Mouse (Mus musculus): ENCODE measurements around the gene Msh5.
"Not testable (repeated sequence)": the region's sequence is repeated elsewhere in the genome, so short reads cannot be mapped to it uniquely, and the experiment has no call there.

Gene Msh5

DNA sequence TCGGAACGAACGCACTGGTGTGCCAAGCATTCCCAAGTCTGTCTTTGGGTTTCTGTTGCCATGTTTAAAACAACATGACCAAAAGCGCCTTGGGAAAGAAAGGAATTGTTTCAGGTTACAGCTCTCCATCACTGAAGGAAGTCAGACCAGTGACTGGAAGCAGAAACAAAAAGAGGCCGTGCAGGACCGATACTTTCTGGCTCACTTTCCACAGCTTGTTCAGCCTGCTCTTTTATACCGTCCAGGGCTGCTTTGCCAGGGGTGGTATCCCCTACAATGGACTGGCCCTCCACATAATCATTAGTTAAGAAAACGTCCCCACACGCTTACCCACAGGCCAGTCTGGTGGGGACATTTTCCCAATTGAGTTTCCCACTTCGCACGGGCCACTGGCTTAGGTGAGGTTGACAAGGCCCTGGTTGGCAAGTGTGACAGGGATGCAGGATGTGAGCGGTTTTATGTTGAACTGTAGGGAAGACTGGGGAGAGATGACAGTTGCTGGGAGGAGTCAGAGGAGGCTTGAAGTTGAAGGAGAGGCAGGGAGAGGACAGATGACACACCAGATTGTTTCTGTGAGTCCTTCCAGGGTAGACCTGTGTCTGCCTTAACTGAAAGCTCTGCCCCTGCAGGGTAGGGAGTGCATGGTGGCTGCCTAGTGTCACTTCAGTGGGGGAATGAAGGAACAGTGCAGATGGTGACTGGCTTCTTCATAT lies 44.2 kb downstream of the Msh5 start:
- DNase-seq (ENCODE audit: low spot score): no peak

DNA sequence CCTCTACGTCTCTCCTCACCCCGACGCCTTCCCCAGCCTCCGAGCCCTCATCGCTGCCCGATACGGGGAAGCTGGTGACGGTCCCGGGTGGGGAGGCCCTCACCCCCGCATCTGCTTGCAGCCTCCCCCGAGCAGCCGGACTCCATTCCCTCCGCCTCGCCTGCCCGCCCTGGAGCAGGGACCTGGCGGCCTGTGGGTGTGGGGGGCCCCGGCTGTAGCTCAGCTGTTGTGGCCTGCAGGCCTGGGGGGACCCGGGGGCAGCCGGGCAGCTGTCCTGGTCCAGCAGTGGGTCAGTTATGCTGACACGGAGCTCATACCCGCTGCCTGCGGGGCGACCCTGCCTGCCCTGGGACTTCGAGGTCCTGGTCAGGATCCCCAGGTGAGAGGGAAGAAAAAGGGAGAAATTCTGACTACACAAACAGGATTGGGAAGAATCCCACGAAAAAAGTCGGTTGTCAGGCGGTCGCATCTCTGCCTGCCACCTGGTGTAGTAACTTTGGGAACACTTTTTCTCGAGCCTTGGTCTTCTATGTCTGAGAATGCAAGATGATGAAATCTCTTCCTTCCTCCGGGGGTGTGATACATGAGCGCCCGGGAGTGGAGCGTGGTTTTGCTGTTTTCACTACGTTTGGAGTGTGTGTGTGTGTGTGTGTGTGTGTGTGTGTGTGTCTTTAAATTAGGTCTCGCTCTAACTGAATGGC lies 44.9 kb downstream of the Msh5 start:
- DNase-seq (ENCODE audit: low spot score): no peak

DNA sequence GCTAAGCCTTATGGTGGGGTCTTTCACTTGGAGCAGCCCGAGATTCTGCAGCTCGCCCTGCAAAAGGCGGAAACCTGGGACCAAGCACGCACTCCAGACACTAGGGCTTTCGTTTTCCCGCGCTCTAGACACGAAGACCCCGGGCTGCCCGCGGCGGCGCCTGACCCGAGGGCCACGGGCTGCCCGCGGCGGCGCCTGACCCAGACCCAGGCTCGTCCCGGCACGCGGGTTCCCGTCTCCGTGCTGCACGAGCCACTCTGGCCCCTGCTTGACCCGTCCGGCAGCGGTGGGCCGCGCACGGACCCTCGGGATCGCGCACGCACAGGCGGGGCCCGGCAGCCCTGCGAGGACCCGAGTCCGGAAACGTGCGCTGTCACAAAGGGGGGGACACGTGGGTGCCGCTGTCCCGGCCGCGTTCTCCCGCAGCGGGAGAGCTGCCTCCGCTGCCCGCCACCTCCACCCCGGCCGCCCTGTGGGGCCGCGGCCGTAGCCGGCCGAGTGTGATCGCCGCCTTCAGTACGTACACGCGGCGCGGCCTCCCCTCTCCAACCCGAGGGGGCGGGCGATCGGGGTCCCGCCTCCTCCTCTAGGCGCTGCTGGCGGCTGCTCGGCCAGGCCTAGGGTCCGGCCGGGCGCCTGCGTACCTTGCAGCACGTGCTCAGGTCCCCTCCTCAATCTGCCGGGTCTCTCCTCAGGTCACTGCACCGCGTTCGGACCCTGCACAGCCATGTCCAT lies 45.7 kb downstream of the Msh5 start, which contains the start of gene Vars:
Gene Vars (plus strand): TSS at position 271 of the 735 bp plus-strand sequence.
- DNase-seq (ENCODE audit: low spot score): peak; percentile 86

DNA sequence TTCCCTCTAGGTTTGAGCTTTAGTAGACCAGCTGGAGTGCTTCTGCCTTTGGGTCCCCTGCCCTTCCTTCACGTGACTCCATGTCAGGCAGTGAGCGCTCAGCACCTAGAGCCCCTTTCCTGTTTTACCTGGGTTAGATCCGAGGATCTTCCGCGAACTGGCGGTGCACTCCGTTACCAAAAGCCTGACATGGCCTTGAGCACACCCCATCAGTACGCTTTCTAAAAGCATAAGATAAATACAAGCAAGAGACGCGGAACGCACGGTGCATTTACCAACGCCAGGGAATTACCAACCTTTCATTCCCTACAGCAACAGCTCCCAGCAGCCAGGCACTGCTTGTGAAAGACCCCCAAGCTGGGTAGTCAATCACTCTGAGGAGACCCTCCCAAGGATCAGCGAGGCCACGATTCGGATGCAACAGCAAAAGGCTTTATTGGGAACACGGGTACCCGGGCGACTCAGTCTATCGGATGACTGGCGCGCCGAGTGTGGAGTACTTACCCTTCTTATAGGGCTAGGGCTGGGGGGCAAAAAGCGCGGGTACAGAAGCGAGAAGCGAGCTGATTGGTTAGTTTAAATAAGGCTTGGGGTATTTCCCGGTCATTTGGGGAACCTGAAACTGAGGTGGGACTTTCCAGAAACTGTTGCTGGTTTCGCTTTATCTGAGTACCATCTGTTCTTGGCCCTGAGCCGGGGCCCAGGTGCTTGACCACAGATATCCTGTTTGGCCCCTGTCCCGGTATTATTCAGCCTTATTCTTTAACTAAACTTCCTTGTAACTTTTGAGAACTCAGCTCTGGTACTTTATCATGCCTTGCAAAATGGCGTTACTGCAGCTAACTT lies 46.5 kb downstream of the Msh5 start:
- peak; percentile 74 for DNase-seq (ENCODE audit: low spot score)

DNA sequence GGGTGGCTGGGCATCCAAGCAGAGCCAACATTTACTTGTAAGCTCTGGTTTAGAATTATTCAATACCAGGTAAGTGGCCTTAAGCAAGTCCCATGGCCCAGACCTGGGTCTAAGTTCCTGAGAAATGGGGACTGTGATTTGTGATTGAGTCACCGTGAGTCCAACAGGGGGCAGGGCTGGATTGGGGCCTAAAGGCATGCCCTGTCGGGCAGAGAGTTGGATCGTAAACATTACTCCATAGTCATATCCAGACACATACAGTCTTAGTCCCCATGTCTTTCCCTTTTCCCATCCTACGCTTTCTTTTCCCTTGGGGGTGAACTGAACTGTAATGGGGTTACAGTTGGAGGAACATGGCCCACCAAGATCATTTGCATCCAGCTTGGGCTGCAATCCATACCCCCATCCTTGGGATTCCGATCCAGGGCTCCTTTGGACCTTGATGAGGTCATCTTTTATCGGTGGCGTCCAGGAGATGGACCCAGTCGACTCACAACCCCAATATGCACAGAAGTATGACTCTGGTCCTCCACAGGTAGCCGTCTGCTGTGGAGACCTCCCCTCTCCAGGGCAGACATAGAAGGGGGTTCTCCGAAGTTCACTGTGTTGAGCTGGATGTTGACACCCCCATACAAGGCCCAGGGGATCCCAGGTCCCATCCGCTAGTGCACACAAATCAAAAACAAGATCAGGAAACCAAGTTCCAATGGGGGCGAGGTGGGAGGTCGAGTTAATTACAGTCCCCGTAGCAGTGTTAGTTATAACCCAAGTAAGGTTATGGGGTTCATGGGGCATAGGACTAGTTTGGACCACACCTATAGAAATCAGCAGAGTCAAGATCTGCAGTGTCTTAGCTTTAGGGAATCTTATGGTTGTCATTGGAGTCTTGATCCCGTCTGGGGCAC lies 47.8 kb downstream of the Msh5 start:
- DNase-seq (ENCODE audit: low spot score): no peak

DNA sequence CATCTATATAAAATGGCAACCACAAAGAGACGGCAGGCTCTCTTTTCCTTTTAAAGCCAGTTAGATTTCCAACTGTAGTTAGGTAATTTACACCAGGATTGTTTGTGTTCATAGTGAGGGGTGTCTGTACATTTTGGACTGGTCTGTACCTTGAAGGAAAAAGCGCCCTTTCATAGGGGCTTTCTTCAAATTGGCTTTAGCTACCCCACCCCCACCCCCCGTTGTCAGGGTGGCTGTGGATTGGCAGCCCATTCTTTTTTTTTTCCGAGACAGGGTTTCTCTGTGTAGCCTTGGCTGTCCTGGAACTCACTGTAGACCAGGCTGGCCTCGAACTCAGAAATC lies 49.4 kb downstream of the Msh5 start:
- no peak for DNase-seq (ENCODE audit: low spot score)

DNA sequence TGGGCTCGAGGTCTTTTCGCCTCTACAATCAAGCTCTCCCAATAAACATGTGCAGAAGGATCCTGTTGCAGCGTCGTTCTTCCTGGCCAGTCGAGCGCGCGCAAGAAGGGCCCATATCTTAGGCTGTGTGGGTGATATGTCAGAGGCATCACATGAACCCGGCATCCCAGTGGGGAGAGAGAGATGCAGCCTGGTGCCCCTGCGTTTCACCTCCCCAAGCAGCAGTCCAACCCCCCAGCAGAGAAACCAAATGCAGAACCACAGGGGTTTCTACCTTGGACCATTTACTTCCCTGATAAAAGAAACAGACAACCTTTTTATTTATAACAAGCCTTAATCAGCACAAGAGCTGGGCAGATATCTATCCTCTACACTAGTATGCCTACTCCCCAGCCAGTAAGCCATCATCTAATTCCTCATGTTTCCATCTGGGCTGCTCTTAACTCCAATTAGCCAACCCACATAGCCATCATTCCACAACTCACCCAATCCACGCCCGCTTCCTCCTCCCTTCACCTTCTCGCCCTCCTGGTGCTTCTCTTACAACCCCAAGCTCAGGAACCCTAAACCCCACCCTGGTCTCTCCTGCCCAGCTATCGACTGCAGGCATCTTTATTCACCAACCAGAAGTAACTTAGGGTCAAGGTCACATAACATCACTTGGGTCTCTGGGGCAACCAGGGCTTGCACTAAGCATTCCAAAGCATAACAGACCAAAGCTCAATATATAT lies 50.0 kb downstream of the Msh5 start:
- no peak for DNase-seq (ENCODE audit: low spot score)

DNA sequence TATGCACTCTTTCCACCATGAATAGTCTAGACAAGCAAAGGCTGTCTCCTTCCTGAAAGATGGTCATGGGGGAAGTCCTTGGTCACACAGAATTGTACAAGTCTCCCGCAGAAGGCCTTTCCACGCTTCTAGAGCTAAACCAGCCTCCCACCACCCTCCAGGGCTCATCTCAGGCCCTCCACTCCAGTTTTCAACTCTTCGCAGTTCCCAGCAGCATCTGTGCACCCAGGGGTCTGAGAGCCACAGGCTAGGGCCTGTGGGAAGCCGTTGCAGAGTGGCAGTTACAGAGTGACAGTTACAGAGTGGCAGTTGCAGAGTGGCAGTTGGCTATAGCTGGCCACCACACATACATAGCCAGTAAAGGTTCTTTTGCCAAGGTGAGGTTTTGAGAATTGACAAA lies 50.6 kb downstream of the Msh5 start:
- DNase-seq (ENCODE audit: low spot score): not testable (repeated sequence)

DNA sequence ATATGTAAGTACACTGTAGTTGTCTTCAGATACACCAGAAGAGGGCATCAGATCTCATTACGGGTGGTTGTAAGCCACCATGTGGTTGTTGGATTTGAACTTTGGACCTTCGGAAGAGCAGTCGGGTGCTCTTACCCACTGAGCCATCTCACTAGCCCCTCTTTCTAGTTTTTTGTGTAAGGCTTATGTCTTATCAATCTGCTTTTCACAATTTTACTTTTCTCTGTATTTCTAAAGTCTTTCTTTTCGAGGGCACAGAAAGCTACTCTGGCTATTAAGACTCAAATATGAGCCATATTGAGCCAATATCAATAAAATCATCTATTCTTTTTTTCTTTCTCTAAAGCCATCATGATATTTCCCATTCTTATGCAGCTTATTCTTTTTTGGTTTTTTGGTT lies 51.4 kb downstream of the Msh5 start:
- not testable (repeated sequence) for DNase-seq (ENCODE audit: low spot score)

DNA sequence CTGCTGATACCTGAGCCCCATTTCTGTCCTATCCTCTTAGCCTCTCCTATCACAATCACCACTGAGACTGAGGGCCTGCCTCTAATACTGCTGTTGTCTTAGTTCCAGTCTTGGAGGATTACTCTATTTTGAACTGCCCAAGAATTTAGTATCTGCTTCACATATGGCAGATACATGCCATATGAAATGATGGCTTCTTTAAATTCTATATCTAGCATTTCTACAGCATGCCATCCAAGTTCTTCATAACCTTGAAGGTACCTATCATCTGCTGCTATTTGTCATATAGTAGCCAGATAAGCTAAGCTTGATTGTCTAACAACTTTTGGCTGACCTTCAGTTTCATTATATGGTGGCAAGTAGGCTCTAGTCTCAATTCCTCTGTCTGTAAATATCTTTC lies 51.8 kb downstream of the Msh5 start:
- no peak for DNase-seq (ENCODE audit: low spot score)

DNA sequence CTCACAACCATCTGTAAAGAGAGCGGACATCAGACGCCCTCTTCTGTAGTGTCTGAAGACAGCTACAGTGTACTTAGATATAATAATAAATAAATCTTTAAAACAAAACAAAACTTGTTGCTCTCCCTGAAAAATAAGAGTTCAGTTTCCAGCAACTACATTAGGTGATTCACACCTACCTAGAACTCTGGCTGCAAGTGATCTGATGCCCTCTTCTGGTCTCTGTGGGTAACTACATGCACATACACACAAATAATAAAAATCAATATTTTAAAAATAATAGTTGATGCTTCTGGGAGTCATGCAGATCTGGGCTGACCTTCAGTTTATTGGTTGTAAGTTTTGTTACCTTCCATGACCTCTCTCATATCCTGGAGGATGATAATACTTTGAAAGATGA lies 62.3 kb downstream of the Msh5 start:
- DNase-seq (ENCODE audit: low spot score): no peak

DNA sequence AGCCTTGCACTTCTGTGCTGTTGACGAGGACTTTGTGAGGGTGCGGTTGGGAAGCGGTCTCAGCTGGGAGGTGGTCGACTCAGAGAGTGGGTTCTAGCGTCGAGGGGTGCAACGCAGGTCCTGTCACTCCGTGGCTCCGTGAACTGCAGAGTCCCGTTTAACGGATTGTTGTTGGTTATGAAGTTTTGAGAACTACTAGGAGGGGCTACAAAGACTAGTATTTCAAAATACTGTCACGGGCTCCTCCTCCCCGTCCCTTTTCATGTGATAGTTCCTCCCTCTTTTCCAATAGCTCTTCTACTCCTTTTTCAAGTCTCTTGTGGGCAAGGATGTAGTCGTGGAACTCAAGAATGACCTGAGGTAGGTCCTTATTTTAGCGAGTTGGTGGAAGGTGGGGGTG lies 64.2 kb downstream of the Msh5 start:
- no peak for DNase-seq (ENCODE audit: low spot score)

DNA sequence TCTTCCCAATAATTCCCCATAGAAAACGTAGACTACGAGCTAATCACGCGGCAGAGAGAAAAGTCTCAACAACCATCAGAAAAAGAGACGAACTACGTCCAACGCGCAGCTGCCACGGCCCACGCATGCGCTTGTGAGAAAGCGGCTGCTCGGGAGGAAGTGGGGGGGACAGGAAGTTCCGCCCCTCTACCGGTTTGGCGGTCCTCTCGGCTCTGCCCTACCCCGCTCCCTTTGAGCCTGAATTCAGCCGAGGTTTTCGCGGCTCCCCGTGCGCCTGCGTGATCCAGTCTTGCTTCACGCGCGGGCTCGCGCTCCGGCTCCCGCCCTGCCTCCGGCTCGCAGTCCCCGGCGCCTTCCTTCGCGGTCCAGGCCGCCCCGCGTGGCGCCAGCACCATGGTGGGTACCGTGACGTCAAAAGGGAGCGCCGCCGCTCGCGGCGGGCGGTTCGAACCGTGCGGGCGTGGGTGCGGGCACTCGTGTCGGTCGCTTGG lies 64.8 kb downstream of the Msh5 start, which contains the start of gene Lsm2:
Gene Lsm2 (plus strand): TSS at position 173 of the 491 bp plus-strand sequence.
- DNase-seq (ENCODE audit: low spot score): peak; percentile 90

DNA sequence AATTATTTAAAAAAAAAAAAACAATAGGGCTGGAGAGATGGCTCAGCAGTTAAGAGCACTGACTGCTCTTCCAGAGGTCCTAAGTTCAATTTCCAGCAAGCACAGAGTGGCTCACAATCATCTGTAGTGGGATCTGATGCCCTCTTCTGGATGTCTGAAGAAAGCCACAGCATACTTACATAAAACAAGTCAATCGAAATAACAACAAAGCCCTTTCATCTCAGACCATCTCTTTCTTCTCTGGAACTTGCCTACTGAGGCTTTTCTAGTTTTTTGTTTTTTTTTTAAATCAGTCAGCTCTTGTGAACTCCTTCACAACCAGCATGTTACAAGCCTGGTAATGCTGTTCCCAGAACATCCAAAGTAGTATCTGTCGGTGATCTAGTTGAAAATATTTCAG lies 65.9 kb downstream of the Msh5 start:
- DNase-seq (ENCODE audit: low spot score): no peak

DNA sequence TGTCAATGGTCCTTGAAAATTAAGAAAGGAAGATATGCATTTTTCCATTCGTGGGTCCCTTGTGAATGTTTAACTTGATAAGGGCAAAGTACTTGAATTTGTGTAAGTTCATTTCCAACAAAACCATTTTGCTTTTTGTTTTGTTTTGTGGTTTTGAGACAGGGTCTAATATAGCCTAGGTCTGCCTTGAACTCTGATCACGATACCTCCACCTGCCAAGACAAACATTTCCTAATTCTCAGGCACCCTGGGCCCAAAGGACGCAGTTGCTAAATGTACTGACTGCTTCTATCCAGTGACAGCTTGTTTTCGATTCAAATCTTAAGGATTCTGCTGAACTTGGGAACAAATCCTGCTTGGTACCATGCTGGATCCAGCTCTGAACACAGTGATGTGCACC lies 66.9 kb downstream of the Msh5 start:
- DNase-seq (ENCODE audit: low spot score): no peak
